Mouse (Mus musculus): Measurements from ENCODE around the gene Aanat.

The Aanat gene

DNA sequence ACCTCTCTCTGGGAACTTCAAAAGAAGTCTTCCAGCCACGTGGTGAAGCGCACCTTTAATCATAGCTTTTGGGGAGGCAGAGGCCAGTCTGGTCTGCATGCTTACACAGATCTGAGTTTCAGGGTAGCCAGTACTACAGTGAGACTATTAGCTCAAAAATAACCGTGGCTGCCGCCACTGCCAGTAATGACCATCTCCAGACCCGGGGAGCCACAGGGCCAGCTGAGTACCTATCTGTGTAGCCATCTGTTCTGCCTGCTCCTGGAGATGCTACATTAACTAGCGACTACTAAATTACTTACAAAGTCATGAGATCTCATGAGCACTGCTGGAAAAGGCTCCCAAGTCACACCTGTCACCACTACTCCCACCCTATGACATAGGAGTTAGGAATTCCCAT lies 11.2 kb upstream of the Aanat start:
- DNase-seq (ENCODE audit: low spot score) = no peak

DNA sequence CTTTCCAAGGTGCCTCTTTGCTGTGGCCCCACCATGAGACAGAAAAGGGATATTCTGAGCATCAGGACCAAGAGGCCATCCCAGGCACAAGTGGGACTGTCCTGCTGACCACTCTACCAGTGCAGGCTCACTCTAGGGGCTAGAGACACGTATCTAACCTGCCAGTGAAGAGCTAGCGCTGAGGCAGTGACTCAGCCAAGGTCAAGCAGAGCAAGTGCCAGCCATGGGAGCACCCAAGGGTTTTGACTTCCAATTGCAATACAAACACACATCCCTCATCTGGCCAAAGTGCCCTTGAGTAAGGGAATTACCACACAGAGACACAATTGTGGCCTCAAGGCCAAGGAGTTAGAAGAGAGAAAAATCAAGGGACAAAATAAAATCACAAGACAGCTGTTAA lies 10.8 kb upstream of the Aanat start:
- DNase-seq (ENCODE audit: low spot score) = no peak

- no peak for DNase-seq (ENCODE audit: low spot score)
These were observed 7.0 kb upstream of the Aanat start for GRCm38 (mm10) chr11:116579280-116579679.

DNA sequence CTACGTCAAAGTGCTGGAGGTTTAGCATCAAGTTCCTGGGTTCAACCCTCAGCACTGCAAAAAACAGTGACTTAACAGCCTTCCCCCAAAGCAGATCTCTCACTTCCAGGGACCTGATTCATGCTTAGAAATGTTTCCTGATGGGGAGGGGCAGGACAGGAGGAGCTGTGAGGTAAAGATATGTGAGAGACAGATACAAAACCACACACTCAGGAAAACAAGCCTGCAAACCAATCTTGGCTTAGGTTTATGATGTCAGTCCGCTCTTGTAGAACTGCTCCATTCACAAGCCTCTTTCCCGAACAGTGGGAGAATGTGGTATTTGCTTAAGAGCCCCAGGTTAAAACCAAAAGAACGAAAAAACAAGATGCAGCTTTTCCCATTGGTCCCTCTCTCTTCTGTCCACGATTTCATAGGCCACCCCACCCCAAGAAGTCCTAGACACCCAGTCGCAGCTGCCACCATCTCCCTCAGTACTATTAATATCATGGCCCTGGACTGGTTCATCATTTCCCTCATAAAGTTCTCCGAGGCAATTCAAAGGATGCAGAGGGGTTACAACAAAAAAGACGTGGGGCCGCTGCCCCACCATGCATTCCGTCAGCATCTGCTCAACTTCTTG lies 6.1 kb upstream of the Aanat start:
- no peak for DNase-seq (ENCODE audit: low spot score)

DNA sequence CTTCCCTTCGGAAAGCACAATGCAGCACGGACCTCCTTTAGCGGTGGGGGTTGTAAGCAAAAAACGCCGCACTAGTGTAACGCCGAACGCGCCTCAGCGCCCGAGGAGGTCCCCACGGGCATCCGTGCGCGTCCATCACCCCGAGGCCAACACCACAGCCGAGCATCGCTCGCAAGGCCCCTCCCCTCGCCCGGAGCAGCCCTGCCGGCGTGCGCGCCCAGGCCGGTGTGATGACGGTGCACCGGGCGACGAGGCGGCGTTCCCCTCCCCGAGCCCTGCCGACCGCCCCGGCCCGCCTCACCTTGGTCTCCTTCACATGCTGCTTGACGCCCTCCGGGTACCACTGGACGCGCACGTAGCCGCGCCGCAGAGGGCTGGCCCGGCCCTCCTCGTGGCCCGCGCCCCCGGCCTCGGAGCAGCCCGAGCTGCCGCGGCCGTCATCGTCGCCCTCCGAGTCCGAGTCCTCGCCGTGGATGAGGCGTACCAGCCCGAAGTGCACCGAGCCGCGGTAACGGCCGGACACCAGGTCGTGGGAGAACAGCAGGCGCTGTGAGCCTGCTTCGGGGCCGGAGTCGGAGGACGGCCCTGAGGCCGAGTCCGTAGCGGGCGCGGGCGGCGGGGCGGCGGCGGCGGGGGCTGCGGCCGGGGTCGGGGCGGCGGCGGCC lies 5.4 kb upstream of the Aanat start:
- peak; percentile 56 for DNase-seq (ENCODE audit: low spot score)

GRCm38 (mm10) chr11:116581376-116581814 lies 4.8 kb upstream of the Aanat start, which contains the start of gene Ube2o:
Gene Ube2o, minus strand, starts transcription at chr11:116581447.
- DNase-seq (ENCODE audit: low spot score) = peak; percentile 95

DNA sequence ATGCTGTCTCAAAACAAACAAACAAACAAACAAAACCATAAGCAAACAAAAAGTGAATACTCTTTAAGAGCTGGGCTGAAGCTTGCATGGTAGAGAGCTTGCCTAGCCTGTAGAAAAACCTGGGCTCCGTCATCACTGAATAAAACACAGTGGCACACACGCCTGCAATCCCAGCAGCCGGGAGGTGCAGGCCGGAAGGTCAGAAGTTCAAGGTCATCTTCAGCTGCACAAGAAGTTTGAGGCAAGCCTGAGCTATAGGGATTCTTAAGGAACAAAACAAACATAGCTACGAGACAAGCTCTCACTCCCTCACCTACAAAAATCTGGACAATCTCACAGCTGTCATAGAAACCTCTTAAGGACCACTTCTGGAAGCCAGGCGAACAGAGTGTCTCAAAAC lies 550 bp upstream of the Aanat start:
- no peak for DNase-seq (ENCODE audit: low spot score)

DNA sequence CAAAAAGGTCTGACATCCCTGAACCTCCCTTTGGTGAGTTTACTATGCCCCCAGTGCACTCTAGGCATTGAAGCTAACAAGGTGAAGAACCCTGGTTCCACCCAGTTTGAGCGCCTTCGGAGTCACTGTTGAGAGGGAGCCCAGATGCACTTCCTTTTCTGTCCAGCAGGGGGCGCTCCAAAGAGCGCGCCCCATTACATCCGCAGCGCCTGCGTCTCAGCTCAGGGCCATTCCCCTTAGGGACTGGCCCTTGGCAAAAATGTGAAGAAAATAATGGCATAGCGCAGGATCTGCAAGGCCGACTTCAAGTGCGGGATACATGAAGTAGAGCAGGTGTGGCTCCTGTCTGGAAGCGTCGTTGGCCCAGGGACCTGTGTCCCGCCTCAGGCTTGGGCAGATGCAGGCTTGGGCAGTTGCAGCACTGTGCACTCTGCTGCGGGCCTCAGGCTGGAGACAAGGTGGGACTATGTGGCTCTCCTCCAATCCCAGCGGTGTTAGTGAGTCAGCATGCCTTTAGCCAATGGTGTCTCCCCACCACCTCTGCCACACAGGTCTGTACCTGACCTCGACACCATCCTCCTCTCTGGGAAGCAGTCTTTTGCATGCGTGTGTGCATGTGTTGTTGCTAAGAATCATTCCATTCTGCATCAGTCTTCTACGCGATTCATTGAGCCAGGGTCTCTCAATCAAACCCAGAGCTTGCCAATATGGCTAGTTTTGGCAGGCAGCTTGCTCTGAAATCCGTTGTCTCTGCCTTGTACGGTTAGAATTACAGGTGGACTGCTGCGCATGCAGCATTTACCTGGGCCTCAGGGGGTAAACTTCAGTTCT lies 784 bp downstream of the Aanat start:
- DNase-seq (ENCODE audit: low spot score) = peak; percentile 90

DNA sequence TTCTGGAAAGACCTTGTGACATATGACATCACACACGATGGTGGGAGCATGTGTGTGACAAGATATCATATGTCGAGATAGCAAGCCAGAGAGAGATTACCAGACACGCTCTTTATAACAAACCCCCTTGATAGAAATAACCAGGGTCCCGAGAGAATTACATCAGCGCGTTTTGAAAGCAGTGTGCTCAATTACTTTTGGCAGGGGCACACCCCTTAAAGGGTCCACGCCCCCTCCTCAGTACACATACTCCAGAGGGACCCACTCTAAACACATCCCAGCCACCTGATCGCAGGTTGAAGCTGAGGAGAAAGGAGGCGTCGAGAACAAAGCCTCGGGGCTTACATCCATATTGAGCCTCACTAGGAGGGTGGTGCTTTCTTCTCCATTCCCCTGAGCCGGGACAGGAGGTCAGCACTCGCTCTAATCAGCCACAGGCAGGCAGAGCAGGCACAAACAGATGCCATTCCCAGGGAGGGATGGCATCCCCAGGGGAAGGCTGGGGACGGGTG lies 2.8 kb downstream of the Aanat start:
- peak; percentile 53 for DNase-seq (ENCODE audit: low spot score)

DNA sequence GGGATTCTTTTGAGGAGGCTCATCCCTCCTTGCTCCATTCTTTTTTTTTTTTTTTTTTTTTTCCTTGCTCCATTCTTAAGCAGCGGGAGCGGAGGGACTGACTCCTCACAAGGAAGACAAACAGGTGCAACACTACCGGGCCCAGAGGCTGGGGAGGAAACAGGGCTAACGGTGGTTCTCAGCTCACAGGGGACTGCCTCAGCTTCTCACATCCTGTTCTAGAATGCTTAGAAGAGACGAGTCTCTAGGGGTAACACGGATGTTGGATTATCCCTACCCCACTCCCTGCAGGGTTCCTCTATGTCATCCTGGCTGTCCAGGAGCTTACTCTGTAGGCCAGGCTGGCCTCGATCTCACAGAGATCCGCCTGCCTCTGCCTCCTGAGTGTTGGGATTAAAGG lies 3.3 kb downstream of the Aanat start:
- no peak for DNase-seq (ENCODE audit: low spot score)

- no peak for DNase-seq (ENCODE audit: low spot score)
These were observed 5.4 kb downstream of the Aanat start for GRCm38 (mm10) chr11:116591621-116592020.

DNA sequence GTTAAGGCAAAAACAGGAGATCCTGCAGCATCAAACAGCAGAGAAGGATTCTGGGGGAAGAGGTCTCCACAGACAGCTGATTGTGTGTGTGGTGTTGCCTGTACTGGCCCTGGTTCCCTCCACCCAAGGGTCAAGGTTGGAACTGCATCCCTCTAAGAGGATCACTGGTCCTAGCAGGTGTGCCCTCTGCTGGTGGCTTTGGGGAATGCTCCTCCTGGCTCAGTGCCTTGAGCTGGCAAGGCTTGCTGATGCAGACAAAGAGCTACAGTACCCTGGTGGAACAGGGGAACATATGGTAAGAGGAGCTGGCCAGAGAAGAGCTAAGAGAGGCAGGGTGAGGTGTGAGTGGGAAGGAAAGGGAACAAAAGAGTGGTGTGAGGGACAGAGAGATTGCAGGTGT lies 6.2 kb downstream of the Aanat start:
- peak; percentile 99 for DNase-seq (ENCODE audit: low spot score)

- no peak for DNase-seq (ENCODE audit: low spot score)
These were observed 7.1 kb downstream of the Aanat start for GRCm38 (mm10) chr11:116593345-116593744.

GRCm38 (mm10) chr11:116596766-116597165 lies 10.5 kb downstream of the Aanat start:
- no peak for DNase-seq (ENCODE audit: low spot score)

GRCm38 (mm10) chr11:116598193-116598592 lies 12.0 kb downstream of the Aanat start:
- no peak for DNase-seq (ENCODE audit: low spot score)

GRCm38 (mm10) chr11:116599230-116599629 lies 13.0 kb downstream of the Aanat start:
- DNase-seq (ENCODE audit: low spot score) = no peak

DNA sequence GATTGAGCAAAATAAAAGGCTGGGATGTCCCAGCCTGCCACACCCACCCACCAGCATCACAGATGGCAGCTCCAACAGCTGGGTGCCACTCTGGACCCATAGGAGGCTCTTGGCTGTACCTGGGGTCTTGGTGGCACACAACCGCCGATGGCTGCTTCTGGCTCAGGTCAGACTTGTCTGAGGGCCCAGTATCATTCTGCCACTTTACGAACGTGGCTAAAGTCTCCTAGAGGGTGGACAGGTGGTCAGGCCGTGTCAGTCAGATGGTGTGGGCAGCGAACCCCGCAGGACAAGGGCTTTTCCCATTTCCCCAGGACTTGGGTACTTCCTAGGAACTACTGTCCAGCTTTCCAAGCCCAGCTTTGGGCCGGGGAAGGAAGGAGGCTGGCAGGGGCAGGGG lies 14.9 kb downstream of the Aanat start:
- DNase-seq (ENCODE audit: low spot score) = no peak

DNA sequence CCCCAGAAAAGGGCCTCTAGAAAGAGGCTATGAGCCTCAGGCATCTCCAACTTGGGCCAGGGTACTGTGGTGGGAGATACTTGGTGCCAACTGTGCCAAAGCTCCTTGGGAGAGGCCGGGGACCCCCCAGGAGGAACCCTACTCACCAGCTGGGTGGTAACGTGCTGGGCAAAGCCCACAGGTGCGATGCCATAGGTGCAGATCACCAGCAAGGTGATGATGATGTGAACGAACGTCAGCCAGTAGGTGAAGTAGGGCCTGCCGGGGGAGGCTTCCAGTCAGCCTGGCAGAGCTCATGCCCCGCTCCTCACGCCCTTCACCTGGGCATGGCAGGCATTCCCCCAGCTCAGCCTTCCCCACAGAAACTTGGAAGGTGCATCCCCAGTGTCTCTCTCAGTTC lies 15.8 kb downstream of the Aanat start:
- DNase-seq (ENCODE audit: low spot score) = no peak

- DNase-seq (ENCODE audit: low spot score) = no peak
These were observed 17.1 kb downstream of the Aanat start for GRCm38 (mm10) chr11:116603339-116603738.

- no peak for DNase-seq (ENCODE audit: low spot score)
These were observed 17.9 kb downstream of the Aanat start for GRCm38 (mm10) chr11:116604097-116604496.

GRCm38 (mm10) chr11:116607717-116608116 lies 21.5 kb downstream of the Aanat start:
- DNase-seq (ENCODE audit: low spot score) = no peak

GRCm38 (mm10) chr11:116609965-116610630 lies 23.9 kb downstream of the Aanat start:
- DNase-seq (ENCODE audit: low spot score) = no peak
